Mouse (Mus musculus) R1 (cell line): Measurements from ENCODE around the gene Ldha.

ENCODE experiments used
- DNase-seq: peaks from one replicate; pipeline ENCODE4 v3.0.0-alpha.2; 2018; ENCODE audit warnings: low read depth, low spot score

Ldha gene

DNA sequence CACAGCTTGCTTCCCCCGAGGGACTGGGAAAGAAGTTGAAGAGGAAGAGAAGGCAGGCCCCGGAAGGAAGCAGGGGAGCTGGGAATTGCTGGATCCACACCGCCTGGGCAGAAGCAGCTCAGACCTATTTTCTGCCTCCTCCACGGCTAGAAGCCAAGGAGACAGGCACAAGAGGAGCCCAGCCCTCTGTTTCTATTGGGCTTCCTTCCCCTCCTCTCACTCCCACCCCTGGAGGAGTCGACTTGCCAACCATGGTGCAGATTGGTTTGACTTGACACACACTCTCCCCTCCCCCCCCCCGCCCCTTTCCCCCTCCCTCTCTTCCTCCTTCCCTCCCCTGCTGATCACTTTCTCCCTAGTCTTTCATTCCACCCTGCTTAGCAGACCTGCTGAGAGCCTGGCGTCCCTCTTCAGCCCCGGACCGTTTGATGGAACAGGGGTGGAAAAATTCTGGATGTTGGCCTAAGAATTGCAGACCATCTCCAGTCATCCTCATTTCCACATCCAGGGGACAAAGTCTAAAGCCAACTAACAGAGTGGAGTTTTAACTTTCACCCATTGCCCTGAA lies 3.1 kb upstream of the Ldha start:
- DNase-seq: peak; percentile 73

DNA sequence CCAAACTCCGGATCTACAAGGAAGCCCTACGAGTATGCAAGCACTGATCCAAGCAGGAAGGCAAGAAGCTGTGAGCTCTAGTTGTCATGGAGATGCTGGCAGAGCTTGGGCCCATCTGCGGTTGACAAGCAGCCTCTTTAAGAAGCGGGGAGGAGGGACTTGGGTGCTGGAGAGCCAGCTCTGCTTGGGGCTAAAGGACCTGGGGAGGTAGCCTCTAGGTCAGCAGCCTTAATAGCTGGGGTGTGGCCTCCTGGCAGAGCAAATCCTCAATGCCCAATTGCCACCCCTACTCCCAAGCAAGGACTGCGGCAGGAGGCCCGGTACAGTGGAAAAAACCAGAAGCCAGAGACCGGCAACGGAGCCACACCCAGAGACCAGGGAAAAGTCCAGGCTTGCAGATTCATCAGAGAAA lies 2.4 kb upstream of the Ldha start:
- peak; percentile 94 for DNase-seq

DNA sequence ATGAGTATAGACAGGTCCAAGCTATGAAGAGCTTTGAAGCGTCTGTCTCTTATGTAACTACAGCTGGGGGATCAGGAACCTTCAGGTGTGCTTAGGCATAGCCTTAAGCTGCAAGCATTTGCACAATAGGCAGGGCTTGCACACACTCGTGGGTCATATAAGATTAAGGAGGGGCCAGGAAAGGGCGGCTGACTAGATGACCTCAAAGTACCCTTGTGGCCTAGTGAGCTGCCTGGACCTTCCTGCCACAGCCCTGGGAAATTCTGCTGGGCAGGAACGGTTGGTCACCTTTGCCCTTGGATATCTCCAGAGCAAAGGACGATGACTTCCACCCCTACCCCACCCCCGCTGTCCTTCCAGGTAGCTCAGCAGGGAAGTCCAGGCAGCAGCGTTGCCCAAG lies 1.8 kb upstream of the Ldha start:
- no peak for DNase-seq

DNA sequence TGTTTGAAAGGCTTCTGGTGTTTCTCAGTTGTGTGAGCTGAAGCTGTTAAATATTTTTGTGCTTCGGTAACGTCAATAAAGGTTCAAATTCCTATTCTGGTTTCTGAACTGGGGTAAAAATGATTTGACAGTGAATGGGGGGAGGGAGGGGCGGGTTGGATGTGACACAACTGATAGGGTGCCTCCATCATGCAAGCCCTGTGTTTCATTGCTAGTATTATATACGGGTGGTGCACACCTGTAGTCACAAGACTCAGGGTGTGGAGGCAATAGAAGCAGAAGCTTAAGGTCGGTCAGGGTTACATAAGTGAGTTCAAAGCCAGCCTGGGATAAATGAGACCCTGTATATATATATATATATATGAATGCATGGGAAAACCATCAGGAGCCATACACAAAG lies 1.4 kb upstream of the Ldha start:
- no peak for DNase-seq

DNA sequence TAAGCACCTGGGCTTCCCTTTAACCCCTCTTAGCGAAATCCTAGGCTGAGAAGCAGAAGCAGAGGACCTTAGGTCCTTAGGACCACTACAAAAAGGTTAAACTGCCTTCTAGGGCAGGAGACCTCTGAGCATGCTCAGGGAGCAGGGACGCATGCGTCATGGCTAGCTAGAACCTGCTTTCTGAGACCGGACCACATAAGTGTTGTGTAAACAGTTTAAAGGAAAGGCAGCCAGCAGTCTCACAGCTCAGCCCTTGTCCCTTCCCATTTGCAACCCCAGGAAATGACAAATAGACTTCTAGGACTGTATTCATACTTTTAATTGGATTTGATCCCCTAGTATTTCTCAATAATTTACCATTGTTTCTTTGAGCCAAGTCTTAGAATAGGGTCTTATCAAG lies 949 bp upstream of the Ldha start:
- no peak for DNase-seq

DNA sequence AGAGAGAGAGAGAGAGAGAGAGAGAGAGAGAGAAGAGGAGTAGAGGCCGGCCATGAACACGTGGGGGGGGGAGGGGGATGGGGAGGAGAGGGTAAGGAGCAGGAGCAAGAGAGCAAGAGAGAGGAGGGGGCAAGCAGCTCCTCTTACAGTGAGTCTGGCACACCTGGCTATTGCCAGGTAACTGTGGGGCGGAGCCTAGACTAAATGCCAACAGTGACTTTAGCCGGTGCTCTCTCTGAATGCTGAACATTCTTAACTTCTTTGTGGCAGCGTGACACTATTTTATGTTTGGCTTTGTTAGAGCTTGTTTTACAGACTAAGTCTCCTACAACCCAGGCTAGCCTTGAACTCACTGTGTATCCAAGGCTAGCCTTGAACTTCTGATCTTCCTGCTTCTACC lies 1.0 kb downstream of the Ldha start:
- DNase-seq: no peak

DNA sequence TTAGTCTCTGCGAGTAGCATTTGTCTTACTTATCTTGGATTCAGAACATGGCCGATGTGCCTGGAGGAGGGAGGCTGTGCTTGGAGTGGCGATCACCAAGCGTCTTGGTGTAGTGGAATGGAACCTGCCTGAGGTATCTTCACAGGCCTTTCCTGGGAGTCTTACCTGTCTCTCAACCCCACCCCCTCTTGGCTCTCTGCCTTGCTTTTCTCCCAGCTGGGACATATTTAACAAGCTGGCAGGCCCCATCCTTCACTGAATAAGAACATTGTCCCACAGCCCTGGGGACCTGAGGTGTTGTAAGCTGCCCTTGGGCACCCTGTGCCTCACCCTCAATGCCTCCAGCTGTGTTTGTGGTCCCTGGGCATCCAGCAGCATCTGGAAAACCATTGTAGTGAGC lies 2.3 kb downstream of the Ldha start:
- DNase-seq: no peak

DNA sequence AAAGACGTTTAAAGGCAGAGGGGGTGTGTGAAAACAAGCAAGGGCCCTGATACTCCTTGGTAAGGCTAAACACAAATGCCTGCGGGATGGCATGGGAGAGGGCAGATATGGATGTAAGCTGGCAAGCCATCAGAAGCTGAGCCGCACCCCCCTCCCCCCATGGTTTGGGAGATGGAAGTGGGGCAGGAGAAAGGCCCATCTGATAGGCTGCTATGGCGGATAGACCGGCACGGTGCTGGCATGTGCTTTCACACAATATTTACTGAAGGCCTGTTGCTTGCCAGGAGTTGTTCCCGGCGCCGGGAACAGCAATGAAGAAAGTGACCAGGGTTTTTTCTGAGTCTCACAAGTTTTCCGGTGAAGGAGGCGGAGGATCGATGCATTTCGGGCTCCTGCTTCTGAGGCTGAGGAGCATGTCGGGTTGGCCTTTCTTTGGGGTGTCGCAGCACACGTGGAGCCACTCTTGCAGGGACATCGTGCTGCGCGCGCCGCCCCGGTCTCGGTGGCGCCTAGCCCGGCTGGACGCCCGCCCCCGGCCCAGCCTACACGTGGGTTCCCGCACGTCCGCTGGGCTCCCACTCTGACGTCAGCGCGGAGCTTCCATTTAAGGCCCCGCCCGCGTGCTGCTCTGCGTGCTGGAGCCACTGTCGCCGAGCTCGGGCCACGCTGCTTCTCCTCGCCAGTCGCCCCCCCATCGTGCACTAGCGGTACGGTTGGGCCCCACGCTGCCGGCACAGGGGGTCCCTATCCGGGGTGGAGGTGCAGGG lies 4.1 kb downstream of the Ldha start:
- DNase-seq: peak; percentile 91

DNA sequence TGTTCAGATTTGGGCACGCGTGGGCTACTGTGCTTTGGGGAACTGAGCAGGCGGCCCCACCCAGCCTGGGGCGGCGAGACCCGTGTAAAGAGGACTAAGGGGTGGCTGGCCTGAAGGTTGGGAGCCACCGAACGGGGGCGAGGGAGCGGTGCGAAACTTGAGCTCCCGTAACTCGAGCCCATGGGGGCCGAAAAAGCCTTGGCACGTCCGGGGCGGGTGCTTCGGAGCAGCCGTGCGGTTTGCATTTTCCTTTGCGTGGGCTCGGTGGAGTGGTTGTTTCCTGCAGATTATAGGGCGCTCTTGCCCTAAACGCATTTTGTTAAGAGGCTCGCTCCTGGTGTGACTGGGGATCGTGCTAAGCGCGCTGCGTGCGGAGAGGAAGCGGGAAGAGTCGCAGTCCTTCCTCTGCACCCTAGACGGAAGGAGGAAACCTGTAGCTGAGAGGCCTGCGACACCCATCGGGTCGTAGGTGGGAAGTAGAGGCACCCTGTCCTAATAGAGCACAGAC lies 4.8 kb downstream of the Ldha start:
- peak; percentile 64 for DNase-seq

DNA sequence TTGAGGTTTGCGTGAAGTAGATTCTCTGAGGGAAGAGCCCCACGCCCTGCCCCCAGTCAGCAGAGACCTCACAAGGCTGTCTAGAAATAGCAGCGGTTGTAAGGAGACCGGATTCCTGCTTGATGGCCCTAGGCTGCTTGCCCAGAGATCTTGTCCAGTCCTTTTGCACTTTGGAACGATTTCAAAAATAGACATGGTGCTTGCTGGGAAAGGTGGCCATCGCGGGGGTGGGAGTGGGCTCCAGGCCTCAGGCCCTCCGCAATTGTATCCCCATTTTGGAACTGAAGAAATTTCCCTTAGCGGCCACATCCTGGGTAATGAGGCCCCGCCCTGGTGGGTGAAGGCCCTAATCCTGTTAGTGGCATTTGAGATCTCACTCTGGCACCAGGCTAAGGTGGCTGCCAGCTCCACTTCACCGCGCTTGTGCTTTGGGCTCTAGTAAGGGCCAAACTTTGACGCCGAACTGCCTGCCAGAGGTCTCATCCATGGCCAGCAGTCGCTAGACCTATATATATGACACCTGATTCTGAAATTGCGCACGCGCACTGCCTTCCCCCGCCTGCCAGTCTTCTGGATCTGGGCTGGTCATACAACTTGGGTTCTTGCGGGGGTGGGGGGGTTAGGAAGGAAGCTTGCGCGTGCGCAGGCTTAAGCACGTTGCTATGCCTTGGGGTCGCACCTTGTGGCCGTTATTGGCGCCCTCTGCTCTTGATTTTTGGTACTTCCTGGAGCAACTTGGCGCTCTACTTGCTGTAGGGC lies 5.4 kb downstream of the Ldha start:
- DNase-seq: peak; percentile 90

DNA sequence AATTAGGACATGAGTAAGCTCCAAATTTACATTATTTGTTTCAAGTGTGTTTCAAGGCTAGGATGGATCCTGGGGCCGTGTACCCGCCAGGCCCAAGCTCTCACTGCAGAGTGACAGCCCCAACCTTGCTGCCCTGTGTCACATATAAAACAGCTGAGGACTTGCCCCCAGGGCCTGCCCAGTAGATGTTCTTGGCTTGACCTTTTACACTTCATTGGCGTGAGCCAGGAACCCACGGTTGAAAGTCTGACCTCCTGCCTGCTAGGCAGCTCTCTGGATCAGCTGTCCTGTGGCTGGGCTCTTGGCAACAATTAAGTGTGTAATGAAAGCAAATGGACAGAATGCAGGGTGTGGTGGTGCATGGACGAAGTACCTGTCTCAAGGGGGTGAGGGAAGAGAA lies 8.0 kb downstream of the Ldha start:
- no peak for DNase-seq

DNA sequence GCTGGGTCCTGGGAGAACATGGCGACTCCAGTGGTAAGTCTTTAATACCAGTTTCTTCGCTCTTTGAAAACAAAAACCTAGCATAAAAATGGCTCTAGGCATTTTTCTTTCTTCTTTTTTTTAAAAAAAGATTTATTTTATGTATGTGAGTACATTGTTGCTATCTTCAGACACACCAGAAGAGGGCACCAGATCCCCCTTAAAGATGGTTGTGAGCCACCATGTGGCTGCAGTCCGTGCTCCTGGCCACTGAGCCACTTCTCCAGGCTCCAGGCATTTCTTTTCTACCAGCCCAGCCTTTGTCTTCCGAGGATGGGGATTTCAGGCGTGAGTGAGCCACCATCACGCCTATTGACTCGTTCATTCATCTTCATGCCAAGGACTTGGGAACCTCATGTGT lies 9.8 kb downstream of the Ldha start:
- no peak for DNase-seq

DNA sequence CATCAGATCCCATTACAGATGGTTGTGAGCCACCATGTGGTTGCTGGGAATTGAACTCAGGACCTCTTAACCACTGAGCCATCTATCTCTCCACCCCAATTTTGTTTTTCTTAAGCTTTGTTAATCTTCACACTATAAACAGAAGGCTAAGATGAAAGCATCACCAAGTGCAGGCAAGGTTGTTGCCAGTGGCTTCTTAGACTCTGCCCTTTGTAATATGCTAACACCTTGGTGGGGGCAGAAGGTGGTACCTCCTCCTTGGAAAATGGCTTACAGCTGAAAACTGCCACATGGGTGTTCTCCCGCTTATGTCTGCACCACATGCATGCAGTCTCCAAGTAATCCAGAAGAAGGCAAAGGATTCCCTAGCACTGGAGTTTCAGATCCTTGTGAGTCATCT lies 11.4 kb downstream of the Ldha start:
- DNase-seq: no peak

DNA sequence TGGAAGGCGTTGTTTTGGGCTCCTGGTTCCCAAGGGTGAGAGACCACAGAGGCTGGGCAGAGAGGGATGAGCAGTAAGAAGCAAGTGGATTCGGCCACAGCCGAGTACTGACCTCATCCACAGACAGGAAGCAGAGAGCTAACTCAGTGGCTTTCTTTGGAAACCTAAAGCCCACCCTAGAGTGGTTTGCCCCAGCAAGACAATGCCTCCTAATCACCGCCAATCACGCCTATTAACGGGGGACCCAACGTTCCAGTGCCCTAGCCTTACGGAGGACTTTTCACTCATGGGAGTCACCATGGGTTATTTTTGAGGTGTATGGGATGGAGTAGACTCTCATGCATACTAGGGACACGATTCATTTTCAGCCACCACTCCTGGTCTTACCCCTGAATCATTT lies 12.1 kb downstream of the Ldha start:
- DNase-seq: peak; percentile 40

DNA sequence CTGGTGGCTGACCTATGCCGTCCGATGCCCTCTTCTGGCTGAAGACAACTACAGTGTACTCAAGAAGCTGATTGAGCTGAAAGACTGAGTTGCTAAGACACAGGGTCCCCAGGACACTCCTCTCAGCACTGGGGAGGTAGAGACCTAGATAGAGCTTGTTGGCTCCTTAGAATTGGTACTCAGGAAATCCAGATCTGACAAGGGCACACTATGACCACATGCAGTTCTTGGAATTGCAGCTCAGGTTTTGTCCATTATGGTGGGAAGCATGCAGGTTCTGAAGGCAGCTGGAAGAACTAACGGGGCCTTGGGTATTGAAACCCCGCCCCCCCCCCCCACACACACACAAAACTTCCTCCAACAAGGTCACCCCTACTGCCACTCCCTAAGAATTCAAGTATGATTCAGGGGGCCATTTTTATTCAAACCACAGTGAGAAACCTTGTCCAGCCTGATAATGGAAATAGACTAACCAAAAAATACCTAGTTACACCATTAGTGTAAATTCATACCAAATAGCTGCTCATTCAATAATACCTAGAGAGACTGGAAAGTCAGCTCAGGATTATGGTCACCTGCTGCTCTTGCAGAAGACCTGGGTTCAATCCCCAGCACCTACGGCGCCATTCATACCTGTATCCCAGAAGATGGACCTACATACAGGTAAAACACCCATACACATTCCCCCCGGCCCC lies 14.7 kb downstream of the Ldha start:
- DNase-seq: peak; percentile 34

DNA sequence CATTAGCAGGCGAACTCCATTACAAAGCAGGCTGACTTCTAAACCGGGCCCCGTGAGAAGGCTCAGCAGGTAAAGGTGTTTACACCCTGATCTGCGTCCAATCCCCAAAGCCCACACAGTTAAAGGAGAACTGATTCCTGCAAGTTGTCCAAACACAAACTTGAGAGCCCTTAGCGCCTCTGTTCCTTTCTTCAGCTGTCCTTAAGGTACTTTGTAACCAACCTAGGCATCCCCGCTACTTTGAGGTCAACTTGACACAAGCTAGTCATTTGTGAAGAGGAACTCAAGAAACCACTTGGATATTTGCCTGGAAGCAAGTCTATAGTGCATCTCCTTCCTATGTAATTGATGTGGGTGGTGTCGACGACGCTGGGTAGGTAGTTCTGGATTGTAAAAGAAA lies 16.2 kb downstream of the Ldha start:
- no peak for DNase-seq

DNA sequence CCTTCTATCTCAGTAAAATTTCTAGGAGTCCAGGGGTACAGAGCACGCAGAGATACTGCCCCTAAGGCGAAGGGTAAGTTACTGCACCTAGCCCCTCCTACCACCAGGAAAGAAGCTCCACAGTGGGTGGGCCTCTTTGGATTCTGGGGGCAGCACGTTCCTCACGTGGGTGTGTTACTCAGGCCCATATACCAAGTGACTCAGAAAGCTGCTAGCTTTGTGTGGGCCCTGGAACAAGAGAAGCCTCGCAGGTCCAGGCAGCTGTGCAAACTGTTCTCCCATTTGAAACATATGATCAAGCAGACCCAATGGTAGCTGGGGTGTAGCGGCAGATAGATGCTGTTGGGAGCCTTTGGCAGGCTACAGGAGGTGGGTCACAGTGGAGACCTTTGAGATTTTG lies 17.8 kb downstream of the Ldha start:
- DNase-seq: no peak

DNA sequence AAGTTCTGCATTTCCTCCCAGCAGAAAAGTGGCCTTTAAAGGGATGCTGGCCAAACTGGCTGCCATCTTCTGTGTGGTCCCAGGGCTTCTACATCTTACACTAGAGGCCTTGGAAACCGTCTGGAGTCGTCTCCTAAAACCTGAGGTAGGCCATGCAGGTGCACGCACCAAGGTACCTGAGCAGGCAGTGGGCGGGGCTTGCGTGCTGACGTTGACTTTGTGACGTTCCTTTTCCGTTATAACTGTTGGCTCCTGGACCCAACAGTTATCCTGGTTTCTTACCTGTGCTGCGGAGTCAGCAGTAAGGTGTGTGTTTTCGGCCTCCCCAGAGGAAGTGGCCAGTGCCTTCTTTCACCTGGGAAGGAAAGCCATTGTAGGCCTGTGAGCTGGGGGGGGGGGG lies 19.7 kb downstream of the Ldha start, which contains the start of gene Ldhc:
Ldhc (plus strand) TSS at position 208 of the 400 bp plus-strand sequence.
- DNase-seq: peak; percentile 62

DNA sequence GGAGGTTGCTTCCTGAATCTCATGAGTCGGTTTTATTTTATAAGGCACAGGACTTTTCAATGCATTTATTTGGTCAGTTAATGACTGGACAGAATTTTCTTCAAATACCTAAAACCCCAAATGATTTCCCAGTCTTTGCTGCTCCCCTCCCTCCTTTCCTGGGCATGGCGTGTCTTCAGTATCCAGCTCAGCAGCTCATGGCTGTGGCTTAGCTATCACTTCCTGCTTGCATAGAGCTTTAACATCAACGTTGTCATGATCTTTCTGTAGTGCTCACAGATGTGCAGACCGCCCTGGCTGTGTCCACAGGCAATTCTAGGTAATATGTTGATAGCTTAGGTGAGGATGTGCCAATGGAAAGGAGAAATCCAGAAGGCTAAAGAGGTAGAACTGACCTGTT lies 30.7 kb downstream of the Ldha start:
- DNase-seq: no peak

DNA sequence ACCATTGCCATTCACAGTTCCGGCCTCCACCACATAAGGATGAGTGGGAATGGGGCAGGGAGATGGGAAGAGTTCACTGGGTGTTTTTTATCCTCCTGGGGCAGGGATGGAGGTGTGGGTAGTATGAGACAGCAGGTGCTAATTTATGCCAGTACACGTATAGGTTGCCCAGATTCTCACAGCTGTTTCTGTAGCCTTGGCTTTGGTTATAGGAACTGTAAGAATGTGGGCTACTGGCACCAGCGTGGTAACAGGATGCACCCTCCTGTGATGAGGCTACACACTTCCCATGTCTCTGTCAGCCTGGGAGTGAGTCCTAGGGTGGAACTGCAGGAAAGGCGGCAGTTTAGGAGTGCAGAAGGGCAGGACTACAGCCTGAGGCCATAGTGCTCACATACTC lies 35.6 kb downstream of the Ldha start:
- DNase-seq: no peak

DNA sequence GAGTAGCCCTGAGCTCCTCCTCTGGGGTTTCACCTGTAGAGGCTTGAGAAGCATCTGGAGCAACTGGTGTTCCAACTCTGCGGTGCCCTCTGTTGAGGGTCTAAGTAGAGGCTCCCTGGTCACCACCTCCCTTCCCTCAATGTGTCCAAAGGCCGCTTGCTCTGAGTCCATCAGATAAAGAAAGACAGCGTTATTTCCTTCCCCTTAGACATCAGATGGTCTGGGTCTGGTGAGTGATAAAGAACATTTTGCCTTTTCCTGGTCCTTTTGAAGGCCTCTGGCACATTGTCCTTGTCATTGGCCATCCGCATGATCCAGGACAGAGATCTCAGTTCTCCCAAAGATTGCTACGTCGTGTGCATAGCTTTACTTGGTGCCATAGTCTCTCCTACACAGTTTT lies 36.0 kb downstream of the Ldha start:
- DNase-seq: no peak

DNA sequence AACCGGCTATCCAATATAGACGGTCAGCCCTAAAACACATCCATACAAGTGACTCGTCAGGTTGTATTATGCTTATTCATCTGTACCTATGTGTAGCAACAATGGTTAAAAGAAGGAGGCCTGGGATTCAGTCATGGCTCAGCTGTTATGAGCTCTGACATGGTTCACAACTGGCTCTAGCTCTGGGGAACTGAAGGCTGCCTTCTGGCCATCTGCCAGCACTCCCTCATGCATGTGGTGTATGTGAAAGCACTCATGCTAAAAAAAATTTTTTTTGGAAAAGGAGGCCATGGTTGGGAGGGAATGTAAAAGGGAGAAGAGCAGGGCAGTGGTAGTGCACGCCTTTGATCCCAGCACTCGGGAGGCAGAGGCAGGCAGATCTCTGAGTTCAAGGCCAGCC lies 38.6 kb downstream of the Ldha start:
- no peak for DNase-seq
